Mouse (Mus musculus): ENCODE measurements around the gene I830077J02Rik.
"Not testable (repeated sequence)": the region's sequence is repeated elsewhere in the genome, so short reads cannot be mapped to it uniquely, and the experiment has no call there.

The I830077J02Rik gene

DNA sequence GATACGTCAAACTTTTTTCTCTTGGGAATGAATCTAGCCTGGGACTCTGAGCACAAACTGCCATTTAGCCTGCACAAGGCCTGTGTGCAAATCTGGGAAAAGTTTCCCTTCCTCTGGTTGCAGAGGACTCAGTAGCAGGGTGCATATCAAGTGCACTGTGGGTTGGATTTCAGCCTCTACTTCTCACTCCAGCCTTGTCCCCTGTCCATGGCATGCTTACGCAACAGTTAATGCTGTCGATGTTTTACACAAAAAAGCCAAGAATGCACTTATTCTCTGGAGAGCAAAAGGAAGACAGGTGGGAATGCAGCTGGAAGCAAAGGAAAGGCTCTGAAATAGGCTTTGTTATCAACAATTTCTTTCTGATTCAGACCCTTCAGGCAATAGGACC lies 14.1 kb downstream of the I830077J02Rik start:
- in situ Hi-C loops (cut with MseI, MboI) = no loop called here

DNA sequence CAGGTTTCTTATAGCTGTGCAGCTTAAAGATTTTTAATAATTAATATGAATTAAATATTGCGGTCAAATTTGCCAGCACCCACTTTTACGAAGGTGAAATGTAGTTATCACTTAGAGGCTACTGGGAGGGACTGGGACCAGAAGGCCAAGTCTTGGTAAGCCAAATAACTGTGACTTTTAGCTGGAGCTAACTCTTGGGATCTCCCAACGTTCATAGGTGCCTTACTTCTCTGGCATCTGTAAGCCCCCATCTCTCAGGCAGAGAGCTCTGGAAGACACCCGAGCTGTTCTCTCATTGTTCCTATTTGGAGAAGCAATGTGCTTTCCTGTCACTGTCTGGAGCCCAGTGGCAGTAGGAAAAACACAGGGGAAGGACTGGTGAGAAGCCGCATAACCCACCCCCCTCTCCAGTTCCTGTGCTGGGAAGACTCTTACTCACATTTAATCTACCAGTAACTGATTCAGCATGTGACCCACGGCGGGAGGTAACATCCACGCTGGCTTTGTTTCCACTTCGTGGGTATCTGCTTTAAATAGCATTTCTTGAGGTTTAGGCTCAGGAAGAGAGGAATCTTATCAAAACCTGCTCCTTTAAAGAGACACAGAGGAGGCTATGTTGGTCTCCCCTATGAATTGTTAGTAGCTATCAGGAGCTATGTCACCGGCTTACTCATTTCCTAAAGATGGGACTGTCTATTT lies 14.7 kb downstream of the I830077J02Rik start:
- in situ Hi-C loops (cut with MseI, MboI) = no loop called here

DNA sequence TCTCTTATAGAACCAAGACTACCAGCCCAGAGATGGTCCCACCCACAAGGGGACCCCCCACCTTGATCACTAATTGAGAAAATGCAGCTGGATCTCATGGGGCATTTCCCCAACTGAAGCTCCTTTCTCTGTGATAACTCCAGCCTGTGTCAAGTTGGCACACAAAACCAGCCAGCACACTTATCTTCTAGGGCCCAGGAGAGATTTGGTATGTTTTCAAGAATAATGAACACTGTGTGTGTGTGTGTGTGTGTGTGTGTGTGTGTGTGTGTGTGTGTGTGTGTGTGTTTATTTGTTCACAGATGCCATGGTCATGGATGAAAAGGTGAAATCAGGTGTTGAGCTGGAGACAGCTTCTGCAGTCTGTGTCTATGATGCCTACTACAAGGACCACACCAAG lies 16.0 kb downstream of the I830077J02Rik start:
- in situ Hi-C loops (cut with MseI, MboI) = not testable (repeated sequence)

DNA sequence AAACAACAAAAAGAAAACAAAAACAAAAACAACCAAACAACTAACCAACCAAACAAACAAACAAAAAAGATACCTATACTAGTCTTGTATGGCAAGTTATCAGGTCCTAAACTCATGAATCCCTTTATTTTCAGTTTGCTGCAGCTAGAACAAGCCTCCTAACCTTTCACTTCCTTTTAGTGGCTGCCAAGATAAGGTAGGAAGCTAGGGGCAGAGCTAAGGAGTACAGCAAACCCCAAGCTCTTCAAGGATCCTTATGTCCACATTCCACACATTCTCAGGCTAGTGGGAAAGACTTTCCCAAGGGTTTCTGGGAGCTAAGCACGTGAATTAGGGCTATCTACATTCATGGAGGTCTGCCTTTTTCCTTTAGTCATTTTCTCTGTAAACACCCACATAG lies 17.2 kb downstream of the I830077J02Rik start:
- in situ Hi-C loops (cut with MseI, MboI) = no loop called here

DNA sequence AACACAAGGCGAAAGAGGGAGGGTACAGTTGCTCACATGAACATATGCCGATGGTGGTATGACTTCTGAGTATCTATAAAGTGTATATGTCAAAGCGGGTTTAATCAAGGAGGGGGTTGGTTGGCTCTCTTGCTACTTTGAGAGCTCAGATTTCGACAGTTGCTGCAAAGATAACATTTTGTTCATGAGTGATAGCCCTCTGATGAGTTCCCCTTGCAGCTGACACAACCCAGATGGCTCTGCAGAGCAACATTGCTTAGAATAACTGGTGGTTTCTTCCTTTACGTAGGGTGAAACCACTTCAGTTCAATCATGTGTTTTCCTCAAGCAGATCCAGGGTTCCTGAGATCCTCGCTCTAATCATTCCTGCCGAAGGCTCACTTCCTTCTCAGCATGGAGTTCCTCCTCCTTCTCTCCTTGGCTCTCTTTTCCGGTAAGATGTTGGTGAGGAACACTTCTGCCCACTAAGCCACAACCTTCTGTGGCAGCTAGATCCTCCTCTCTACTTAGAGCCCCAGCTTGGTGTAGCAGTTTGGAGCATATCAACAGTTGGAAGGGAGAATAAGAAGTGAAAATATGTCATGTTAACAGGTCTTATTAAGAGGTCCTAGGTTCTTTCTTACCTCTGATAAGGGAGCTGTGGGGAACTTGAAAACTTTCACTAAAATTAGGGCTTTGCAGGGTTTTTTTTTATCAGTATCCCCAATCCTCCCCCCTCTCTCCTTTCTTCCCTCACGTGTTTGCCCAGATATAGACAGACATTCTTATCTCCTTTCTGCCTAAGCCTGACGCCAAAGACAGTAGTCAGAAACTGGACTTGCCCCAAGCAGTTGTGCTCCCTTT lies 18.4 kb downstream of the I830077J02Rik start:
- in situ Hi-C loops (cut with MseI, MboI) = no loop called here

DNA sequence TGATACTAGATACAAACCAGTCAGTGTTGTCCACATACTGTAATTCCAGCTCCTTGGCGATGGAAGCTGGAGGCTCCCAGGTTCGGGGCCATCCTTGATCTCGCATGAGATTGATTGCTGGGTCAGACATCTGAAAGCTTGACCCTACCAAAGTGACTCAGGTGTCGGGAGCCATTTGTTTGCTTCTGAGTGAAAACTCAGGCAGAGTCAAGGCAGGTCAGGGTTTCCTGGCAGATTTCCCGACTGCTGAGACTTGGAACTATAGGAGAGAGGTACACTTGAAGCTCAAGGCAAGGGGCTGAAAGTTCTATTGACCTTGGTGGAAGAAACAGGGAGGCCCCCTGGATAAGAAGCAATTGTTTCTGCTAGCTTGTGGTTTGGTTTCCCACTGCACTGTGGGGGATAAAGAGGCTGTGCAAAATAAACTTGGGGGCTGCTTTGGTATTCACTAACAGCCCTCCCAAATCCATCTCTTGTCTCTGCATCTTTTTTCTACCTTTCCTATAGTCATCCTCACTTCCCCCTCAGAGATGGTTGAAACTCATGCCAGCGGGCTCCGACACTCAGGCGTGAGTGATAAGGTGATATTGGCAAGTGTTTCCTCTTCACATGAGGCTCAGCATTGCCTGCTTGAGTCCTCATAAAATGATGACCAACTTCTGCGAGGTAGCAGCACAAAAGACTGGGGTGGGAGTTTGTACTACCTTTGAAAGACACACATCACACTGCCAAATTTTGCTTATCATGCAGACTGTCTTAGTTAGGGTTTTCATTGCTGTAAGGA lies 20.2 kb downstream of the I830077J02Rik start:
- in situ Hi-C loops (cut with MseI, MboI) = no loop called here

DNA sequence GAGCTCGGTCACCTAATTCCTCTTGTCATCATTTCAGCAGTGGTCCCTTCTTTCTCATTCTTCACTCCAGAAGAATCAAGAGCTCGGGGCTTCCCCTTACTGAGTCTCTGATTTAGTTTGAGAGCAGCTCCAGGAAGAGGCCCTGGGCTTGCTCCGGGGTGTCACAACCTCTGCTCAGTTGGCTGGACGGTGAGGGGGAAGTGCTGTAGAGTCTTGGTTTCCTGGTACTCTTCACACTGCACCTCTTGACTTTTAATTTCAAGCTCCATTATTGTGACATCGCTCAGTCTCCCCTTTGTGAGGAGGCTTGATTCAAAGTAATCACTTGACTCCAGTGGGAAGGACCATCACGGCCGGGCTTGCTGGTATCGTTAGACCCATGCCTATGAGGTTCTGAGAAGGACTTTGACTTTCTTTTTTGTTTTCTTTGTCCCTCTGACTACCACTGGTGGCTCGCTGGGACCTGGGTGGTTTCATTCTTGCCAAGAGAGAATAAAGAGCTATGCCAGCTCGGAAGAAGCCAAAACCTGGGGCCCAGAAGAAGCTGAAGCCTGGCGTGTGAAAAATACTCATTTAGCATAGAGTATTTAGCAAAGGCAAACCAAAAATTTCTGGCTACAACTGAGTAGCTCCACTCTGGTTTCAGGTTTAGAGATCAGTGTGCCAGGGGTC lies 21.8 kb downstream of the I830077J02Rik start:
- in situ Hi-C loops (cut with MseI, MboI) = no loop called here

DNA sequence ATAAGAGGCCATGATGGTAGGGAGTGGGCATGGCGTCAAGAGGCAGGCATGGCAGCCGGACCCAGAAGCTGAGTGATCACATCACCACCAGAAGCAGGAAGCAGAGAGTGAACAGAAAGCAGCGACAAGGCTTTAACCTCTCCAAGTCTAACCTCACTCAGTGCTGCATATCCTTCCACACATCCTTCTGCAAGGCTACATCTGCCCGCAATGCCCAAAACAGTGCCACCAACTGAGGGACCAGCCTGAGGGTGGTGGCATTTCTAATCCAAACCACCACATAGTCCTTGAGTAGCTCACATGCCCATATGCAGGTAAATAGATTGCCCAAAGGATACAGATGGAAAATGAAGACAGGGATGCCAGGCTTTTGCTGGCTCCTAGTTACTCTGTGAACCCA lies 23.5 kb downstream of the I830077J02Rik start:
- in situ Hi-C loops (cut with MseI, MboI) = no loop called here

DNA sequence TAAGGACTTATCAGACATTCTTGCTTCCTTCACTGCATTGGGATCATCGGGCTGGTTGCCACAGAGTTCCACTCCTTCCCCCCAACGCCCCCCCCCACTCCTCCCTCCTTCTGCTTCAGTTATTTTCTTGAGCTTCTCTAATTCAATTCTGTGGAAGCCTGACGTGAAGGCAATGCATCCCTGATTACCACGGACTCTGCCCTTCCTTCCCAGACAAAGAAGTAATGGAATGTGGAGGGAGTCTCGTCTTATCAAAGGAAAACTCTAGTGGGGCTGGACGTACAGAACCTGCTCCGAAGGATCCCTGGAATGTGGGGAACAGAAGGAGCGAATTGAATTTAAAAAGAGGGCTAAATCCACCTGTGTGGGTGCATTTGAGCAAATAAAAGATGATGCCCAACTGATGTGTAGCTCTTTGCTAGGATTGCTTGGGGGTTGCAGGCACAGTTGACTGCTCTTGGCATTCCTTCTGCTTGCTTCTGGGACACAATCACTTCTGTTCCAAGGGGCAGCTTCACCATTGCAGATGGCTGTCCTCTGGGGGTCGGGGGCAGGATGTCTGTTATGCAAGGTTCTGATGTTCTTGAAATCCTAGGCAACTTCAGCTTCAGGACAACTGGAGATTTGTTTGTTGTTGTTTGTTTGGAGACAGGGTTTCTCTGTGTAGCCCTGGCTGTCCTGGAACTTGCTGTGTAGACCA lies 24.4 kb downstream of the I830077J02Rik start:
- in situ Hi-C loops (cut with MseI, MboI) = no loop called here

DNA sequence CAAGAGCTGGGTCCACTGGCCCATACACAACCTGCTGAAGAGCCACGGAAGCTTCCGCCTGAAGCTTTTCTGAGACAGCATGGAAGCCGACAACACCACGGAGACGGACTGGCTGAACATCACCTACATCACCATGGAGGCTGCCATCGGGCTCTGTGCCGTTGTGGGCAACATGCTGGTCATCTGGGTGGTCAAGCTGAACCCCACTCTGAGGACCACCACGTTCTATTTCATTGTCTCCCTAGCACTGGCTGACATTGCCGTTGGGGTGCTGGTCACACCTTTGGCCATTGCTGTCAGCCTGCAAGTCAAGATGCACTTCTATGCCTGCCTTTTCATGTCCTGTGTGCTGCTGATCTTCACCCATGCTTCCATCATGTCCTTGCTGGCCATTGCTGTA lies 27.7 kb downstream of the I830077J02Rik start:
- in situ Hi-C loops (cut with MseI, MboI) = no loop called here

GRCm38 (mm10) chr3:105904213-105904612 lies 28.3 kb downstream of the I830077J02Rik start:
- in situ Hi-C loops (cut with MseI, MboI) = no loop called here

DNA sequence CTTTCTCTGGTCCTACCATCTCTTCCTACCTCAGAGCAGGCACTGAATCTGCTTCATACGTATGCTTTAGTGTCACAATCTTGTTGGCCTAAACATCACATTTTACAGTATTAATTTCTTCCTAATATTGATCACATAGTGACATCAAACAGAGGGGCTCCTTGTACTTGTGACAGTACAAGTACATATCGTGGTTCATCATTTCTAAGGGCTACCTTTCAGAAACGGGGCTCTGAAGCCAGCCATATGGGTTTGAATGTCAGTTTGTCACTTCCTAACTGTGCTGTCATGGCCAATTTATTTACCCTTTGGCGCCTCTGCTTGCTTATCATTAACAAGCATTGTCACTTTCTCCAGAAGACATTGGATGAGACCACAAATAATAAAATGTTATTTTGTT lies 31.0 kb downstream of the I830077J02Rik start:
- in situ Hi-C loops (cut with MseI, MboI) = no loop called here

- in situ Hi-C loops (cut with MseI, MboI) = no loop called here
Observed at GRCm38 (mm10) chr3:105900716-105901115, 31.7 kb downstream of the I830077J02Rik start.

DNA sequence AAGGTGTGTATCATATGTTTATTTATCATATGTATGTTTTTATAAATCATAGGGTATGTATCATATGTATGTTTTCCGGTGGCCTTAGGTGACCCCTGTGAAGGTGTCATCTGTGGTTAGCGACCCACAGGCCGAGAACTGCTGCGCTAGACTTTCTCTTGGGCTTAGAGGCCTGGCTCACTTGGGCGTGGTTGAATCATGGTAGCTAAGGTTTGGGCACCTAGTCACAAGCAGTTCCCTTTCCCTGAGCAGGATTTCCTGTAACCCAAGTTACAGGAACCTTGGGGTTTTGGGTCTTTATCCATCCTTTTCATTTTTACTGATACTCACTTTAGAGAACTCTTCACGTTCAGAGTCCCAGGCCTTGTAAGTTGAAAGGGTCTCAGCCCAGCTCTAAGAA lies 32.2 kb downstream of the I830077J02Rik start:
- in situ Hi-C loops (cut with MseI, MboI) = no loop called here

GRCm38 (mm10) chr3:105899394-105900147 lies 32.9 kb downstream of the I830077J02Rik start:
- in situ Hi-C loops (cut with MseI, MboI) = loop anchor here (5.0 to 10.0 kb wide), 2 partner anchors 125 to 127 kb away; no protein-coding TSS in a partner anchor

DNA sequence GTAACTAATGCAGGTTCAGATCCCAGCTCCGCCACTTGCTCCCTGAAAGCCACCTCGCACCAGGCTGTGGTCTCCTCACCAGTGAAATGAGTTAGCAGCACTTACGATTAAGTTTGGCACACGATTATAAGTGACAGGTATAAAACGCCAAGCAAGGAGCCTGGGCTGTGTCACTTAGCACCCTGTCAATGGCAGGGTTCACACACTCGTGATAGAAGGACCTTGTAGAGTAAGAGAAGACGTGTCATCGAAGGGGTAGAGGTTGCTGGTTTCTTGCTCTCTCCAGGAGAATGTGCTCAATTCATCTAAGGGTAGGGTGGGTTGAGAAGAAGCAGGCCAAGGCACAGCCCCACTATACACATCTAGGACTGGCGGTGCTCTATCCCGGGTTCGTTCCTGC lies 33.6 kb downstream of the I830077J02Rik start:
- in situ Hi-C loops (cut with MseI, MboI) = loop anchor here (5.0 to 10.0 kb wide), 2 partner anchors 124 to 127 kb away; no protein-coding TSS in a partner anchor

DNA sequence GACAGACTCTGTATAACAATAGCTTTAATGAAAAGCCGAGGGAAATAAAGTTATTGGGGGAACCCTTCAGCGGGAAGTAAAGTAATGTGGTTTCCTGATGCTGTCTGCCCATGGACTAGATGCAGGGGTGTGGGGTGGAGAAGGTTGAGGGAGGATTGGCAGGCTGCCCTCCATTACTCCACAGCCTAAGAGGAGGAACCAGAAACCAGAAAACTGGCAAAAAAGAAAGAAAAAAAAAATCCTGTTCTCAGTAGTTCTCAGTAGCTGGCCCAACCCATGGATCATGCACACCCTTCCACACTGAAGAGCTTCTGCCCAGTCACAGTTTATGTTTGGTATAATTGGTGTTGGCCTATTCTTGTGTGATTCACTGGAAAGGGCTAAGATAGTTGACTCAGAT lies 34.1 kb downstream of the I830077J02Rik start:
- in situ Hi-C loops (cut with MseI, MboI) = loop anchor here (5.0 to 10.0 kb wide), 2 partner anchors 124 to 126 kb away; no protein-coding TSS in a partner anchor

DNA sequence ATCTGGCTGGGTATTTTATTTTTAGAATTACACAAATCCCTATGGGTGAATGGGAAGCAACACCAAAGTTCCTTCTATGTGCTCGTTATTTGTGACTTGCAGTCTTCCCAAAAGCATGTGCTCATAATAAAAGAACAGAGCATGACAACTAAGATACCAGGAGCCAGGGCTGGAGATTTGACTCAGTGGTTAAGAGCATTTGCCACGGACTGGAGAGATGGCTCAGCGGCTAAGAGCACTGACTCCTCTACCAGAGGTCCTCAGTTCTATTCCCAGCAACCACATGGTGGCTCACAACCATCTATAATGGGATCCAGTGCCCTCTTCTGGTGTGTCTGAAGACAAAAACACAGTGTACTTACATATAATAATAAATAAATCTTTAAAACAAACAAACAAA lies 35.7 kb downstream of the I830077J02Rik start:
- in situ Hi-C loops (cut with MseI, MboI) = loop anchor here (5.0 to 10.0 kb wide), 2 partner anchors 122 to 125 kb away; no protein-coding TSS in a partner anchor

GRCm38 (mm10) chr3:105894601-105895592 lies 37.6 kb downstream of the I830077J02Rik start:
- in situ Hi-C loops (cut with MseI, MboI) = loop anchor here (5.0 to 10.0 kb wide), 2 partner anchors 120 to 123 kb away; no protein-coding TSS in a partner anchor

Data from mouse trophoblast stem cell (cell line).